ENCODE assay signal across 23 mouse cellular contexts in the genomic region with DNA sequence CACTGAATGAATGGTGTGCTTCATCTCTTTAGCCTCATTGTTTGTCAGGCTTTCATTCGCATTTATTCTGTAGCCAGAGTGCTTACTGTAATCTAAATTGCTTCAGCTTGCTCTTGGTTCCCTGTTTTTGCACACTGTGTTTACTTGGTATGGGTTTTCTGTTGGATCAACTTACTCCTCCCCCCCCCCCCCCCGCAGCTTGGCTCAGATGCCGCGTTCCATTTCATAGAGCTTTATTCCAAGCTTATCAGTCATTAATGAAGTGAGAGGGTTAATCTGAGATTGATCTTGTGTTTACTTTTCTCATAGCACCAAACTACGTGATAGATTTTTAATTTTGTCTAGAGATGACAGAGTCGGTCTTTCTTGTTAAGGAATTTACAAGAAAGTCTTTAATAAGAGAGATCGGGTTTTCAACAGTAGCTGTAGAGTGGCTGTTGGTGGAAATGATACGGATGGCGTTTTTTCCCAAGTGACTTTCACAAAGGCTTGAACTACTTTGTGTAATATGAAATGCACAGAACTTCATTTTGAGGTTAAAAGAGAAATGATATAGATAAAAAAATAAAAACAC. TPM values are rescaled to one million over a fixed set of nuclear protein-coding genes. Genes with fewer than 3 reads are reported as not detected.
DNase-seq lines count a peak whose midpoint lies in the region; ATAC-seq and TF ChIP-seq lines count a peak whose summit lies in the region.
"Had no signal": no experiment of that assay in that cellular context is flagged by ENCODE, and none has a peak within 500 bp of the region (broad histone marks: within the 10 kb centered on the region; RNA-seq: fewer than 3 reads in every experiment).

No protein-coding gene starts in this region.

- no peak overlapping the region for H3K4me2 ChIP-seq in lung, embryonic 14.5 days
- no peak overlapping the region for H3K4me2 ChIP-seq in lung, embryonic 15.5 days
- no peak overlapping the region for H3K4me2 ChIP-seq in lung, embryonic 16.5 days (ENCODE audit: low read depth, low read length)
- H3K4me2 ChIP-seq in lung, postnatal 0 days (replicated peaks; ENCODE audit: low read depth, low read length) = no peak overlapping the region

- TF ChIP-seq EP300 in lung, postnatal 0 days (IDR thresholded peaks at IDR 0.05) = no peak

- peak; percentile 93 for ATAC-seq in lung, embryonic 14.5 days (ENCODE audit: insufficient read depth)
- ATAC-seq in lung, embryonic 15.5 days (ENCODE audit: borderline replicate concordance, extremely low read depth, low FRiP score, low TSS enrichment) = peak; percentile 85
- ATAC-seq in lung, embryonic 16.5 days (ENCODE audit: low read depth) = peak; percentile 95
- no peak; the same call in 1 of the 2 replicates for ATAC-seq in lung, postnatal 0 days
- ATAC-seq: activated CD4-positive, CD25-positive, alpha-beta regulatory T cell, adult 4 months; CD4-positive, CD25-positive, alpha-beta regulatory T cell, adult 4 months; Patski had no signal

- H3K27ac ChIP-seq in lung, embryonic 14.5 days (ENCODE audit: low read depth) = no peak overlapping the region
- H3K27ac ChIP-seq in lung, embryonic 15.5 days = no peak overlapping the region
- no peak overlapping the region for H3K27ac ChIP-seq in lung, embryonic 16.5 days (ENCODE audit: low read length)
- no peak overlapping the region for H3K27ac ChIP-seq in lung, postnatal 0 days (ENCODE audit: low read length)

- H3K36me3 ChIP-seq in lung, embryonic 14.5 days (ENCODE audit: insufficient read depth) = no peaks in the 10 kb centered on the region
- no peaks in the 10 kb centered on the region for H3K36me3 ChIP-seq in lung, embryonic 15.5 days
- no peaks in the 10 kb centered on the region for H3K36me3 ChIP-seq in lung, embryonic 16.5 days (ENCODE audit: control insufficient read depth, insufficient read depth, low read length)
- no peaks in the 10 kb centered on the region for H3K36me3 ChIP-seq in lung, postnatal 0 days (ENCODE audit: insufficient read depth, low read length)
- H3K36me3 ChIP-seq: G1E had no signal

- H3K4me1 ChIP-seq in lung, embryonic 14.5 days (ENCODE audit: insufficient read depth) = no peaks in the 10 kb centered on the region
- H3K4me1 ChIP-seq in lung, embryonic 15.5 days = 0 out of 2 replicates have a peak, but pooled peaks cover 2% of the 10 kb centered on the region
- no peaks in the 10 kb centered on the region for H3K4me1 ChIP-seq in lung, embryonic 16.5 days (replicated peaks; ENCODE audit: control insufficient read depth, insufficient read depth, low read length)
- no peaks in the 10 kb centered on the region for H3K4me1 ChIP-seq in lung, postnatal 0 days (ENCODE audit: insufficient read depth, low read depth, low read length)

- H3K27me3 ChIP-seq in lung, embryonic 14.5 days (ENCODE audit: insufficient read depth, low read length) = no peaks in the 10 kb centered on the region
- H3K27me3 ChIP-seq in lung, embryonic 15.5 days = no peaks in the 10 kb centered on the region
- H3K27me3 ChIP-seq in lung, embryonic 16.5 days (ENCODE audit: control insufficient read depth, insufficient read depth, low read depth, low read length) = no peaks in the 10 kb centered on the region
- no peaks in the 10 kb centered on the region for H3K27me3 ChIP-seq in lung, postnatal 0 days (replicated peaks; ENCODE audit: insufficient read depth, low read length)
- H3K27me3 ChIP-seq: CH12.LX had no signal

- peak; percentile 87 for DNase-seq in lung, embryonic 14.5 days
- no peak for DNase-seq in lung, adult 18-20 months
- no peak for DNase-seq in lung, postnatal 10 days
- DNase-seq in lung, postnatal 25 days (ENCODE audit: low spot score) = no peak
- DNase-seq in lung, postnatal 0 days (ENCODE audit: low spot score) = peak; percentile 62
- DNase-seq in lung, postnatal 36 days = no peak
- DNase-seq: adrenal gland, adult 2 months; adrenal gland, adult 8-10 months; adrenal gland, postnatal 10 days; adrenal gland, postnatal 14 days; adrenal gland, postnatal 25 days; adrenal gland, postnatal 36 days; B cell, adult 2 months; cerebellum, adult 11 months; cerebellum, adult 11-12 months had no signal

- no peaks in the 10 kb centered on the region for H3K9me3 ChIP-seq in lung, embryonic 14.5 days (ENCODE audit: low read depth, low read length)
- H3K9me3 ChIP-seq in lung, embryonic 15.5 days = no peaks in the 10 kb centered on the region
- no peaks in the 10 kb centered on the region for H3K9me3 ChIP-seq in lung, embryonic 16.5 days (ENCODE audit: control insufficient read depth, low read length)
- no peaks in the 10 kb centered on the region for H3K9me3 ChIP-seq in lung, postnatal 0 days (ENCODE audit: low read length)
- H3K9me3 ChIP-seq: G1E had no signal

- 46% methylated on average over 9 of the region's 9 CpGs for WGBS in lung, embryonic 14.5 days
- 41% methylated on average over 9 of the region's 9 CpGs for WGBS in lung, embryonic 15.5 days
- WGBS in lung, embryonic 16.5 days = 40% methylated on average over 9 of the region's 9 CpGs
- WGBS in lung, postnatal 0 days = 57% methylated on average over 9 of the region's 9 CpGs

- H3K4me3 ChIP-seq in lung, embryonic 14.5 days (ENCODE audit: low read depth, low read length) = no peak overlapping the region
- no peak overlapping the region for H3K4me3 ChIP-seq in lung, embryonic 15.5 days
- no peak overlapping the region for H3K4me3 ChIP-seq in lung, embryonic 16.5 days (ENCODE audit: low read length)
- no peak overlapping the region for H3K4me3 ChIP-seq in lung, postnatal 0 days (ENCODE audit: low read depth, low read length)

- TF ChIP-seq CTCF in lung, embryonic 14.5 days (IDR thresholded peaks at IDR 0.05; ENCODE audit: low read depth) = no peak
- TF ChIP-seq CTCF in lung, postnatal 0 days (IDR thresholded peaks at IDR 0.05) = no peak

- H3K9ac ChIP-seq in lung, embryonic 14.5 days = no peak overlapping the region
- H3K9ac ChIP-seq in lung, embryonic 15.5 days = no peak overlapping the region
- H3K9ac ChIP-seq in lung, embryonic 16.5 days (ENCODE audit: low read length) = no peak overlapping the region
- no peak overlapping the region for H3K9ac ChIP-seq in lung, postnatal 0 days (replicated peaks; ENCODE audit: low read depth)

RNA-seq across cellular contexts. Expression of a gene that starts 59.6 kb away (rescaled TPM):
- polyA plus RNA-seq in lung, embryonic 14.5 days (2014; fragmentation: Nextera tagmentation; extraction: Ambion mirVana) = not detected in 2 replicates
- polyA plus RNA-seq in lung, embryonic 15.5 days (2015; fragmentation: Nextera tagmentation; extraction: Ambion mirVana) = not detected in 2 replicates
- polyA plus RNA-seq in lung, embryonic 16.5 days (2015; fragmentation: Nextera tagmentation; extraction: Ambion mirVana) = 0.01 TPM in 1 of 2 replicates, not detected in the other
- polyA plus RNA-seq in lung, postnatal 0 days (2015; fragmentation: Nextera tagmentation; extraction: Ambion mirVana) = 0.01 TPM in 2 replicates
- polyA plus RNA-seq: adrenal gland, adult 2 months; C2C12; G1E had no signal

Comparison
In these comparisons a context has a peak if more than half of its experiments do, and no peak if none do; other contexts are left out.
1. DNase-seq: peak in lung, embryonic 14.5 days (single experiment) and lung, postnatal 0 days (single experiment); none in lung, adult 18-20 months (0 of 2), lung, postnatal 10 days (single experiment), lung, postnatal 25 days (single experiment) and lung, postnatal 36 days (single experiment).